Mouse (Mus musculus): ENCODE measurements around the gene Snapc1.

Gene Snapc1

GRCm38 (mm10) chr12:73964291-73965281 lies at the start of gene Snapc1:
Gene Snapc1 (plus strand): TSS chr12:73964481.
- DNase-seq (ENCODE audit: low spot score in 2 of 2): peak; percentile 88 to 96

DNA sequence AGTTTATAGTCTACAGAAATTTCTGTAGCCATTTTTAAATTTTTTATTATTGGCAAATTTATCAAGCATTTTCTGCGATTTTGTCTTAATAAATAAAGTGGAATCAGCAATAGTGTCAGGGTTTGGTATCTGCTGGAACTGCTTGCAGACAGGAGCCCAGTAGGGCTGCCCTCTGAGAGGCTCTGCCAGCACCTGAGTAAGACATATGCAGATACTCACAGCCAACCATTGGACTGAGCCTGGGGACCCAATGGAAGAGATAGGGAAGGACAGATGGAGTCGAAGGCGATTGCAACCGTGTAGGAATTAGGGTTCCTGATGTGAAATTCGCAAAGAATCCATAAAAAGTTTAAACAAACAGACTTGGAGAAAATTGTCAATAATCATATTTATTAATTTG lies 45.8 kb upstream of the Snapc1 start:
- no peak for DNase-seq (ENCODE audit: low spot score in 2 of 2)

- no peak for DNase-seq (ENCODE audit: low spot score in 2 of 2)
Measured at GRCm38 (mm10) chr12:73930266-73930665, 34.0 kb upstream of the Snapc1 start.

DNA sequence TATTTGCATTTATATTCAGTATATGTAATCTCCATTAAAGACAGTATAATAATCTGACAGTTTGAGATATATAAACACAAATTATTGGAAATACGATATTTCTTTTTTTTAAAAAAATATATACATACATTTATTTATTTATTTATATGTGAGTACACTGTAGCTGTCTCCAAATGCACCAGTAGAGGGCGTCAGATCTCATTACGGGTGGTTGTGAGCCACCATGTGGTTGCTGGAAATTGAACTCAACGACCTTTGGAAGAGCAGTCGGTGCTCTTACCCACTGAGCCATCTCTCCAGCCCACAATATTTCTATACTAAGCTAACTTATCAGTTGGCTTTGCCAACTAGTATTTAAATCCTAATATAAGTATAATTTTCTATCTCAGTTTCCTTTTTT lies 33.0 kb upstream of the Snapc1 start:
- peak in 1 of 2 experiments; percentile 27 for DNase-seq (ENCODE audit: low spot score in 2 of 2)

DNA sequence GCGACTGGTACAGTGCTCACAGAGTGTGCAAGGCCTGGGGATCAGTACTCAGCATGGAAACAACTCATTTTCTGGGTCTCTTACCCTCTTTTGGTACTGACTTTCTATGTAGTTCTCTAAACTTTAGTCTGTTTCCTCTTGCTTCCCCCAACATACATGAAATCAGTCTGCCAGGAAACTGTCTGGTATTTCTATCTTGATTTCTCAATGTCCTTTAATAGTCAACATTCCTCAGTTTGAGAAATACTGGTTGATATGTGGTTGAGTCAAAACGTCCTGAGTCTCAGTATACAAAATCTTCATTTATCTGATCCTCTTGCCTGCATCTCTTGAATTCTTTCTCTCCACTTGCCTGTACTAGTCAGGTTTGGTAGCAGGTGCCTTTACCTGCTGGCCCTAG lies 29.8 kb upstream of the Snapc1 start:
- no peak for DNase-seq (ENCODE audit: low spot score in 2 of 2)

DNA sequence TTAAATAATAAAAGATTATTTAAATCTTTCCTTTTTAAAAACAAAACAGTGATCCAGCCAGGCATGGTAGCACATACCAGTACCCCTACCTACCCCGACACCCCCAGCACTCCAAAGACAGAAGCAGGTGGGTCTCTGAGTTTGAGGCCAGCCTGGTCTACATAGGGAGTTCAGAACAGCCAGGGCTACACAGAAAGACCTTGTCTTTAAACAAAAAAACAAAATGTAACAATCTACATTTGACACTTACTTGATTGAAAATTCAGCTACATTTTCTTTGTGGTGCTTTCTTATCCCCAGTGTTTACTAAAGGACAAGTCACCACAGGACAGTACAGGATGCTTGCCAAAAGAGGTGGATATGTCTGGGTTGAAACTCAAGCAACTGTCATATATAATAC lies 26.9 kb upstream of the Snapc1 start, which contains the start of gene Gm49321:
Gm49321 (plus strand) TSS at position 301 of the 400 bp plus-strand sequence.
- DNase-seq (ENCODE audit: low spot score in 2 of 2): no peak

DNA sequence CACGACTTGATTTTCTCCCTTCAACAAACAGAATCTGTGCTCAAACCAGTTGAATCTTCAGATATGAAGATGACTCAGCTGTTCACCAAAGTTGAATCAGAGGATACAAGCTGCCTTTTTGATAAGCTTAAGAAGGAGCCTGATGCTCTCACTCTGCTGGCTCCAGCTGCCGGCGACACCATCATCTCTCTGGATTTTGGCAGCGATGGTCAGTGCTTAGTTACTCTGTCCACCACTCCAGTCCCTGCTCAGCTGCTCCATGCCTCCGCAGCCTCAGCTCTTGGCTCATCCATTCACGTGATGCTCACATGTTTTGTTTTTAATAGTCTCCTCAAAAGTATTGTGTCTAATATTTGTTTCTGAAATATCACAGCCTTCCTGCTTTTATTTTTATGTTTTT lies 24.7 kb upstream of the Snapc1 start:
- no peak for DNase-seq (ENCODE audit: low spot score in 2 of 2)

GRCm38 (mm10) chr12:73948415-73948814 lies 15.9 kb upstream of the Snapc1 start:
- no peak for DNase-seq (ENCODE audit: low spot score in 2 of 2)

DNA sequence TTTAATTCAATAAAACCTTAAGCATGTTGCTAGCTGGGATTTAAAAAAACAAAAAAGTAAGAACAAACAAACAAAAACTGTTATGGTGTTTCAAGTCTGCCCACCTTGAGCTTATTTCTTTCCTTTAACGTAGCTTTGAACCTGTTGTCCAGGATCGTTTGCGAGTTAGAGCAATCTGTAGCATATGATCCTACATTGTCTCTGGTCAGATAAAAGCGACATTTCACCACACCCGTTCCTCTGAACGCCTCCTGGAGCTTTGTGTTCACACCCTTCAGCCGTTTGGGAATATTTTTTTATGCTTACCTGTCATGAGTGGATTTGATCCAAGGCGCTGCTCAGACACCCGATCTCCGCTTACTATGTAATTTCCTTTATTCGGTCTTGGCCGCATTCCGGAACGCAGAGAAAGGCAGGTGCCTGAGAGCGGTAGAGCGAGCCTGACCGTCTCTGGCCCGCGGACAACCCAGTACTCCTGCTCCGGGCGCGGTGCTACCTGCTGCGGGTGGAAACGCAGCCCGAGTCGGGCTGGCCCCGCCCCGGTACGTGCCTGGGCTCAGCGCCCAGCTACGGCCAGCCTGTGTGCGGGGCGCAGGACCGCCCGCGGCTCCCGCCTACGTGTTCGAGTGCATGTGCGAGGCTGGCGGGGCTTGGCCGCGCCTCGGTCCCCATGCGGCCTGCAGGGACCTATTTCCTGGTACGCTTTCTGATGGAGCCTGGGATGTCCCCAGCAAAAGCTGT lies 14.8 kb upstream of the Snapc1 start:
- DNase-seq (ENCODE audit: low spot score in 2 of 2): peak in 1 of 2 experiments; percentile 52

DNA sequence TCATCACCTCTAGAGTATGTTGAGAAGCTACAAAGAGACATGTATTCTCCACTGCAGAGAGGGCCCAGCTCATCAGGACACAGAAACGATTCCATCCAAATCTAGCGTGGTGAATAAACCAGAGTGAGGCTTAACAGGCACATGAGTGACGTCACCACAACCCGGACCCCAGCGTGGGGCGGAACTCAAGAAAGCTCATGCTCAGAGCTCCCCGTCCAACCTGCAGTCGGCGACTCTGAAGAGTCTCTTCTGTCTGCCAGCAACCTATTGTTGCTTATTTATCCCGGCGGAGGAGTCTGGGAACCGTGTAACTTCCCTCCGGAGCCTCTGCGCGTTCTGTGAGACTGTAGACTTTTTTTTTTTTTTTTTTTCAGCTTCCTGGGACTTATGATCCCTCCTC lies 11.4 kb upstream of the Snapc1 start:
- DNase-seq (ENCODE audit: low spot score in 2 of 2): peak in 1 of 2 experiments; percentile 21

DNA sequence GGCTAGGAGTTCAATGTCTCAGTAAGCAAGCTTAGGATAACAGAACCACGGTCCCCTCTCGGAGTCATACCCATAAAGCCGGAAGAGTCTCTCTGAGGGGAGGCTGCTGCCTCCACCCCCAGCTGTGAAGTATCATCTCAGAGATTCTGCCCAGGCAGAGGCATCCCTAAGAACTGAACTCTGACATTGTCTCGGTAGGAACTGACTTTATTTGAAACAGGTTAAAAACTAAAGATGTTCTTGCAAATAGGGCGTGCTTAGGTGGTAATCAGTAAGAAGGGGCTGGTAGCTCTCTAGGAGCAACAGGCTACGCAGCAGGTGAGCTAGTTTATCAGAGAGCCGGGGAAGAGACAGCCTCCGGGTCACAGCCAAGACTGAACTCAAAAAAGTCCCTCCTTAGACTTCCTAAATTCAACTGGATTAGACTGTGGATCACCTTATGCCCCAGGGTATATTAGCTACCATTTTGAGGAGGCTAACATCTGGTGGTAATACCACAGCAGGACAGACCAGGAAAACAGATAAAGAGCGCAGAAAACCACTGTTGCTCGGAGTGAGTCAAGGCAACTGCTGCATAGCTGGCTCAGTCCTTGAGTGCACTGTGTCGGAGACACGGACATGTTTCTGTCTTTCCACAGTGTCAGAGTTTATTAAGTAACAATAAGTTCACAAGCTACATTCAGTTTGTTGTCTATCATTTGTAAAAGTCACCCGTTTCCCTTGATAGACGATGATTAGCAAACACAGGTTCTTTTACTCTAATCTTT lies 10.7 kb upstream of the Snapc1 start:
- no peak for DNase-seq (ENCODE audit: low spot score in 2 of 2)

- DNase-seq (ENCODE audit: low spot score in 2 of 2): no peak
Measured at GRCm38 (mm10) chr12:73954785-73955184, 9.5 kb upstream of the Snapc1 start.

DNA sequence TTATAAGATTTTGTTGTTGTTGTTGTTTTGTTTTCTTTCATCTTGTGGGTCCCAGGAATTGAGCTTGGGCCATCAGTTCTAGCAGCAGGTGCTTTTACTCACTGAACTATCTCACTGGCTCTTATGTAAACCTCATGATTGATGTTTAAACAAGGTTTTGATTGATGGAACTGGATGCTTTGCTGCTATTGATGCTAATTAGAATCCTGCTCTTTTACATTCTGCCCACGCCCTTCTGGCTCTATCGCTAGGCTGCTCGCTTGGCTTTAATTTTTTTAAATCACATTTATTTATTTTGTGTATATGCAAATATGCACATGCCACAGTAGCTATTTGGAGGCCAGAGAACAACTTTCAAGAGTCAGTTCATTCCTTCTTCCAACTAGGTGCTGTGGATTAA lies 6.6 kb upstream of the Snapc1 start:
- DNase-seq (ENCODE audit: low spot score in 2 of 2): no peak

- no peak for DNase-seq (ENCODE audit: low spot score in 2 of 2)
Measured at GRCm38 (mm10) chr12:73958830-73959229, 5.5 kb upstream of the Snapc1 start.

GRCm38 (mm10) chr12:73969142-73969541 lies 4.9 kb downstream of the Snapc1 start:
- DNase-seq (ENCODE audit: low spot score in 2 of 2): no peak

DNA sequence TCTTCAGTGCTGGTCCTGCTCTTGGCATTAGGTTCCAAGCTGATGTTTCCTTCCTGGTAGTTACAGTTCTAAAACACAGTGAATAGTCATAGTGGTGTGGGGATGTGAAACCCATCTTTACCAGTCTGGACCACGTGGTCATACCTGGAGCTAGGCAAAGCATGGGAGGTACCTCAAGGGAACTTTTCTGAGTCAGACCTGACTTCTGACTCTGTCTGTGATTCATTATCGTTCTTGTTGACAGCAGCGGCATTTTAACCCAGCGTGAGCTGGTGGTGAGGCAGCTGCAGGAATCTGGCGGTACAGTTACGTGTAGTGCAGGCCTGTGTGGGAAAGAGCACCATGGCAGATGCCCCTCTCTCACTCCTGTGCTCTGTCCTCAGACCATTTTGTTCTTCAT lies 10.3 kb downstream of the Snapc1 start:
- no peak for DNase-seq (ENCODE audit: low spot score in 2 of 2)

- DNase-seq (ENCODE audit: low spot score in 2 of 2): no peak
Measured at GRCm38 (mm10) chr12:73978144-73978543, 13.9 kb downstream of the Snapc1 start.

DNA sequence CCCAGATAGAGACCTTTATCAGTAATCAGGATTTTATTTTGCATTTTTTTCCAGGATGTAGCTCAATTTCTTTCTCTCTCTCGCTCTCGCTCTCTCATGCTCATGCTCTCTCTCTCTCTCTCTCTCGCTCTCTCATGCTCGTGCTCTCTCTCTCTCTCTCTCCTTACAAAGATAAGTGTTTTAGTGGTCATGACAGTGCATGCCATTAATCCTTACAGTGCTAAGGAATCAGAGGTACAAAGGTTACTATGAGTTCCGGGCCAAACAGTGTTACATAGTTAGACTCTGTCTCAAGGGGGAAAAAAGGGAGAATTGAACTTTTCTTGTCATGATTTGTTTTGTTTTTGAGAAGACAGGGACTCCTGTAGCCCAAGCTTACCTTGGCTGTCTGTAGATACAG lies 15.4 kb downstream of the Snapc1 start:
- no peak for DNase-seq (ENCODE audit: low spot score in 2 of 2)

DNA sequence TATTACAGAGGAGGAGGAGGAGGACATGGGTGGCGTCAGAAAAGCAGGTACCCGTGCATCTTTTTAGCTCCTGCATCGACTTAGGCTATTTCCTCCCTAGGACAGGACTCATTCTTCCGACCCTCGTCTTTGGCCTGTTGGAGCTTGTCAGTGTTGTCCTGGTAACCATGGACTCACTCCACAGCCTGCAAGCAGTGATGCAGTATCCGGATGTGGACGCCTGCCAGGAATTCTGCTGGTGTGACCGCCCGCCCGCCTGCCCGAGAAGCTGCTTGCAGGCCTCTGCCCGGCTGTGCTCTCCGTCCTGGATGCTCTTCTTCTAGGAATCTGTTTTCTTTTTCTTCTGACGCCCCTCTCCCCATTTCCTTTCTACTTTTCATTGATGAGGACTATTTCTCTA lies 18.3 kb downstream of the Snapc1 start:
- peak; percentile 67 to 90 for DNase-seq (ENCODE audit: low spot score in 2 of 2)

DNA sequence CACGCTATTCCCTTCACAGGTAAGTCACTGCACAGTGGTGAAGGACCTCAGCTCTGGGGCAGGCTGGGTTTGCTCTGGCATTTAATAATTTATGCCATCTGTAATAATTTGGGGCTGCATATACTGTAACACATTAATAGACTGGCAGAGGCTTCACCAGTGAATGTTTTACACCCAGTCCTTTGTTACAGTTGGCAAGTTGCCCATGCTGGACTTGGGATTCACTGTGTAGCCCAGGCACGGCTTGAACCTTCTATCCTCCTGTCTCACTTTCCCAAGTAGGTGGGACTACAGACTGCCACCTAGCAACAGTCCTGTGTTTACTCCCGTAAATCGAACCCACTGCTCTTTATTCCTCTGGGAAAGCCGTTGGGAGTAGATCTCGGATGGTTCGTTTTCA lies 22.0 kb downstream of the Snapc1 start:
- no peak for DNase-seq (ENCODE audit: low spot score in 2 of 2)

DNA sequence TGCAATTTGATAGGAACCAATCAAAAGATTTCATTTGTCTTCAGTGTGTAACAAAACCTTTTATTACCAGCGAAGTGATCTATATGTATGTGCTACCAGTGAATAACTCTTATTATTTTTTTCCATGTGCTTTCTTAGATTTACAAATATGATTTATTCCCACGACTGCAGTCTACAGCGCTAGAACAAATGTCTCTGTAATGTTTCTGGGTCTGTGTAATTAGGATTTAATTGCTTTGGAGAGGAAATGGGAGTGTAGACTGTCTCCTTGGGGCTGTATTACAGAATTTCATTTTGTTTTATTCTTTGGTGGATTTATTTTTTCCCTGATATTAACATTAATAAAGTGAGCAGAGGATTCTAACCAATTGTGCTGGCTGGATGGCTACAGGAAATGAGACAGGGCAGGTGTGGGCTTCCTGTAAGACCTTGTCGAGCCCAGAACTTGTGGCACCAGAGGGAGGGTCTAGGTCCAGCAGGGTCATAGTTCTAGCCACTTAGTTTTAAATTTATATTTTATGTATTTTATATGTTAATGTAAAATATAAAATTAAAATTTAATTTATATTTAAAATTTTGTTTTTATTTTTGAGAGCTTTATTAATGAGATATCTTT lies 24.2 kb downstream of the Snapc1 start:
- DNase-seq (ENCODE audit: low spot score in 2 of 2): no peak
